Mouse (Mus musculus) naive thymus-derived CD4-positive, alpha-beta T cell, adult 2 months (primary cell): ENCODE results near the gene Kcnk4.

ENCODE experiments used
- DNase-seq: peaks from one replicate; pipeline ENCODE4 v3.0.0-alpha.2; 2011; ENCODE audit warnings: low read depth

The Kcnk4 gene

GRCm38 (mm10) chr19:6934195-6934977 lies at the start of gene Kcnk4:
Kcnk4 (minus strand) TSS chr19:6934515.
- no peak for DNase-seq

DNA sequence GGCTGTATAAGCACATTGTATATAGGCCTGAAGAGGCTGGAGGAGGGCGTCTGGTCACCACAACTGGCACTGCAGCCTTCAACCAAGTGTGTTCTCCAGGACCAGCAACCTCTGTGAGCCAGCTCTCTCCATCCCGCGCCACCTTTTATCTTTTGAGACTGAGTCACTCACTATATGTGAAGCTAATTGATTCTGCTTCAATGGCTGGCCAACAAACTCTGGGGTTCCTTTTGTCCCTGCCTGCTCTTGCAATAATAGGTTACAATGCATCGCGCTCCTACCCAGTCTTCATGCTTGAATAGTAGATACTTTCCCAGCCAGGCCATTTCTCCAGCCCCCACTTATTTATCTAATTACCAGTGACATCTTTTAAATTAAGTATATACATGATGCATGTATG lies 49.3 kb upstream of the Kcnk4 start:
- no peak for DNase-seq

- no peak for DNase-seq
Observed at GRCm38 (mm10) chr19:6981465-6981864, 47.1 kb upstream of the Kcnk4 start.

- peak; percentile 99 for DNase-seq
Observed at GRCm38 (mm10) chr19:6980381-6981093, 46.2 kb upstream of the Kcnk4 start, which contains the start of gene Fkbp2. Fkbp2 (minus strand) TSS chr19:6980501.

- DNase-seq = peak; percentile 99
Observed at GRCm38 (mm10) chr19:6979486-6980380, 45.4 kb upstream of the Kcnk4 start.

DNA sequence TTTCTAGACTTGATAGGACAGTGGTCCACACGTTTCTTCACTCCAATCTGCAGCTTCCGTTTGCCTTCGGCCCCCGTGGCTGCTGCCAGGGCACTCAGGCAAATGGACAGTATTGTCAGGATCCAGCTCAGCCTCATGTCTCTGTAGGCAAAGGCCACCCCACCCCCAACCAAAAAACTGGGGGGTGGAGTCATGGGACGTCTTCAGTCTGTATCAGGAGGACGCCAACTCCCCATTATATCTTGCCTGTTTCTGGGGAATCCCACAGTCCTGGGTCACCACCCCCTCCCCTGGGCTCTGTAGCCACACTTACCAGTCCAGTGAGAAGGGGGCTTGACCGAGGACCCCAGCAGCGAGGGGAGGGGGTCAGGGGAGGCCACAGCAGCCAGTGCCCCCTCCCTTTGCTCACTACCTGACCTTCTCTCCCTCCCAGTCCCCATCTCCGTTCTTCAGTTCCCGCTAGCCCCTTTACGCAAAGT lies 44.7 kb upstream of the Kcnk4 start:
- peak; percentile 53 for DNase-seq

- DNase-seq = no peak
Observed at GRCm38 (mm10) chr19:6978639-6978974, 44.3 kb upstream of the Kcnk4 start.

GRCm38 (mm10) chr19:6977759-6978638 lies 43.7 kb upstream of the Kcnk4 start:
- no peak for DNase-seq

- peak; percentile 74 for DNase-seq
Observed at GRCm38 (mm10) chr19:6975537-6976521, 41.5 kb upstream of the Kcnk4 start, which contains the start of gene Plcb3. Plcb3 (minus strand) TSS chr19:6976470.

GRCm38 (mm10) chr19:6974211-6975205 lies 40.2 kb upstream of the Kcnk4 start, which contains the start of gene Ppp1r14b:
Ppp1r14b (plus strand) TSS chr19:6974968.
- DNase-seq = peak; percentile 80

- DNase-seq = no peak
Observed at GRCm38 (mm10) chr19:6973581-6974190, 39.4 kb upstream of the Kcnk4 start.

DNA sequence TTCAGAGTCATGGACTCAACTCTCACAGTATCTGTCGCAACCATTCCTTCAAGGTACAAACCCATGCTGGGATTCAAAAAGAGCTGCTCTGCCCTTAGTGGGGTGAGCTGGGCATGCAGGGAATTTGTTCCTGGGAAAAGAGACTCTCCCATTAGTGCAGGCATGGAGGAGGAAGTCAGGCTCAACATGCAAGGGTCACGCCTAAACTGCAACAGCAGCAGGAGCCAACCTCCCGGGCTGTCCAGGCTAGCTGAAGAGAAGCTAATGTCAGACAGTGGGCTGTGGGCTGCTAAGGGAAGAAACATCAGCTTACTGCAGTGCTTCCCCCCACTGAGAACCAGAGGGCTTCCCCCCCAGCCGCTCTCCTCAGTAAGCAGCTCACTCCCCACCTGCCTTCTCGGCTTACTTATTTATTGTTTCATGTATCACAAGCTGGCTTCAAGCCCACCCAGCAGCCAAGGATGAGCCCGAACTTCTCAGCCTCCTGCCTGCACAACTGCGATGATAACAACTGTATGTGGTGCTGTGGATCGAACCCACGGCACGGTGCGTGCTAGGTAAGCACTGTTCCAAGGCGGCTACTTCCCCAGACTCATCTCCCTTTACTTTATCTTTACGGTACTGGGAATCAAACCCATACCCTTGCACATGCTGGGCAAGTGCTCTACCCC lies 38.1 kb upstream of the Kcnk4 start:
- no peak for DNase-seq

DNA sequence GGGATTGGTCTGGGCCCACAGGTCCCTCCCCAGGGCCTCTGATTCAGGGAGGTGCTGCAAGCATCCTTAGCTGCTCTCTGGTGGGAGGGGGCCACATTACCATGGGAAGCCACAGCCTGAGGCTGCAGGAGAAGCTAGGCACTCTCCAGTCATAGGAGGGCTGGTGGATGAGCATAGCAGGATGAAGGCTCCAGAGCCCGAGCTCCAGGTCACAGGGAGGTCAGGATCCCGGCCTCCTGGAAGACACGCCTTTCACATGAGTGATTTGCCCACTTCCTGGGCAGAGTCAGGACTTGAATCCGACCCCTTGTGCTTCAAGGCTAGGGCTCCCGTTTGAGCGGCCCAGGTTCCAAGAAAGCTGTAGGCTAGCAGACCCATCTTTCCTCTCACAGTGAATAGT lies 37.3 kb upstream of the Kcnk4 start:
- DNase-seq = no peak

GRCm38 (mm10) chr19:6970460-6971085 lies 36.3 kb upstream of the Kcnk4 start:
- peak; percentile 28 for DNase-seq

DNA sequence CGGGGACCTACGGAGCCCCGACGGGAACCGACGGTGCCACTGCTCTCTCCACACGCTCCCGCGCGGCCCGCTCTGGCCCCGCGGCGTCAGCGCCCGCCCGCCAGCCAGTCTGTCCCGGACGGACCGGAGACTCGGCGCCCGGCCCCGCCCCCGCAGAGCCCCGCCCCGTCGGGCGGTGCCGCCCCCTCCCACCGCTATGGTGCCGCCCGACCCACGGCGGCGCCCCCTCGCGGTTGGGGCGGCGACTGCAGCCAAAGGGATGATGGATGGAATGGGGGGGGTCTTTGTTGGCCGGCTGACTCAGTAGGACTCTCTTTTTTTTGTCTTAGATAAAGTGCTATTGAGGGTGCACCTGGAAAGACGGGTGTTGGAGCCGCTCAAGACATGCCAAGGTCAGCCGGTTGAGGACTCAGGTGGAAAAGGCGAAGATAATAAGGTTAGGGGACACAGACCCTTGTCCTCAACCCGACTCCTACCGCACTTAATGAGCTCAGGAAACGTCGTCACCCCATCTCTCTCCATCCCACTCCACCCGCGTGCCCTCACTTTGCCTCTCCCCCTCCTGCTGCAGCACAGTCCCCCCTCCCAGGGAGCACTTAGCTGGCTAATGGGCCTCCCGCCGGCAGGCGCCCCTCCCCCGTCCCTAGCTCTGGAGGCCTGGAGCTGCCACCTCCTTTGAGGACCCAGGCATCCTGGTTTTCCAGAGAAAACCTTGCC lies 35.5 kb upstream of the Kcnk4 start:
- peak; percentile 85 for DNase-seq

- DNase-seq = no peak
Observed at GRCm38 (mm10) chr19:6969291-6969664, 35.0 kb upstream of the Kcnk4 start.
